Mouse (Mus musculus): ENCODE data around the gene Lsm4.

Gene Lsm4

GRCm38 (mm10) chr8:70701048-70701981 is 28.3 kb downstream of the Lsm4 start:
- DNase-seq, result no peak

- DNase-seq, result no peak
Measured at GRCm38 (mm10) chr8:70701982-70702841, 29.2 kb downstream of the Lsm4 start.

- DNase-seq, result peak; percentile 79
Measured at GRCm38 (mm10) chr8:70702842-70703182, 29.8 kb downstream of the Lsm4 start.

GRCm38 (mm10) chr8:70703287-70703686 is 30.2 kb downstream of the Lsm4 start, which contains the start of gene Iqcn:
TSS of gene Iqcn (plus strand) at chr8:70703457.
- DNase-seq, result no peak

- DNase-seq, result no peak
Measured at GRCm38 (mm10) chr8:70708281-70708680, 35.2 kb downstream of the Lsm4 start.

- no peak for DNase-seq
Measured at GRCm38 (mm10) chr8:70709794-70710193, 36.7 kb downstream of the Lsm4 start.

- no peak for DNase-seq
Measured at GRCm38 (mm10) chr8:70710296-70710695, 37.2 kb downstream of the Lsm4 start.

GRCm38 (mm10) chr8:70711041-70711440 is 38.0 kb downstream of the Lsm4 start:
- no peak for DNase-seq

- no peak for DNase-seq
Measured at GRCm38 (mm10) chr8:70713991-70714390, 40.9 kb downstream of the Lsm4 start.

- no peak for DNase-seq
Measured at GRCm38 (mm10) chr8:70715086-70715485, 42.0 kb downstream of the Lsm4 start.

- no peak for DNase-seq
Measured at GRCm38 (mm10) chr8:70716521-70717400, 43.7 kb downstream of the Lsm4 start.

- peak; percentile 82 for DNase-seq
Measured at GRCm38 (mm10) chr8:70718297-70718696, 45.2 kb downstream of the Lsm4 start, which contains the start of gene Gm3336. TSS of gene Gm3336 (plus strand) at chr8:70718543.

- DNase-seq, result peak; percentile 70
Measured at GRCm38 (mm10) chr8:70719796-70720270, 46.8 kb downstream of the Lsm4 start.

- peak; percentile 91 for DNase-seq
Measured at GRCm38 (mm10) chr8:70720739-70721138, 47.7 kb downstream of the Lsm4 start.

- DNase-seq, result no peak
Measured at GRCm38 (mm10) chr8:70721601-70722000, 48.6 kb downstream of the Lsm4 start.

- peak; percentile 87 for DNase-seq
Measured at GRCm38 (mm10) chr8:70723486-70724210, 50.6 kb downstream of the Lsm4 start, which contains the start of gene Pde4c. TSS of gene Pde4c (plus strand) at chr8:70723720.

GRCm38 (mm10) chr8:70724216-70724615 is 51.2 kb downstream of the Lsm4 start:
- DNase-seq, result no peak

GRCm38 (mm10) chr8:70725792-70726447 is 52.9 kb downstream of the Lsm4 start:
- DNase-seq, result peak; percentile 64

- no peak for DNase-seq
Measured at GRCm38 (mm10) chr8:70726721-70727120, 53.7 kb downstream of the Lsm4 start.
